Mouse (Mus musculus): ENCODE measurements around the gene Prm3. TPM values are rescaled to one million over a fixed set of nuclear protein-coding genes. Genes with fewer than 3 reads are reported as not detected.

Gene Prm3
- polyA plus RNA-seq, 1 experiment from 2014 or later, result not detected

DNA sequence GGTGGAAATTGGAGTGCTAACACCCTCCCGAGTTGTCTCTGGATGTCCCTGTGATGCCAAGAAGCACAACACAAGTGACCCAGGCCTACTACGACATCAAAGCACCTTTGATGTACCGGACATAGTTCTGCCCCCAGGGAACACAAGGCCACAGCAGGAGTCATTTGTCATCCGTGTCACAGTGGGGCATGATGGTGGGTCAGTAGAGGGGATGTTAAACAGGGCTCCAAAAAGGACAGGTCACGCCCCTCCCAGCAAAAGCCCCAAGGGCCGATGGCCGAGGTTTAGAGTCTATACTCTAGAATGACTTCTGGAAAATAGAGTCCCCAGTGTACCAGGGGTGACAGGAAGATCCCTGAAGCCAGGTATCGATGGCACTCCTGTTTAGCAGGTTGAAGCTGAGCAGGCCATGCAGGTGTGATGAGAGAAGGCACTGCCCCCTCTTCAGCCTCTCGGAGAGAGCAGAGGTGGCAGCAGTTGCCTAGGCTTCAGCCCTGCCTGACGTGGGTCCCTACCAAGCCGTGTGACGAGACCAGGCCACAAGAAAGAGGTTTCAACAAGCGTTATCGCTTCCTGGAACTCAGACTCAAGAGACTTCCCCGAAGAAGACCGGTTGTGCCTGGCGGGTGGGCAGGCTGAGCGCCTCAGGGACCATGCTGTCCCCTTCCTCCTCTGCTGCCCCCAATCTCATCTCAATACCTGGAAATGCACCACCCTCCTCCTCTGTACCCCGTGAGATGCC is 18.8 kb downstream of the Prm3 start:
- Histone ChIP-seq H3K27me3 (replicated peaks; ENCODE audit: insufficient read depth, low read length) (no peaks in the 10 kb centered on the region), H3K9ac (replicated peaks; ENCODE audit: low read depth) (no peak overlapping the region), H3K4me3 (ENCODE audit: low read depth, low read length) (no peak overlapping the region), H3K9me3 (ENCODE audit: low read length) (no peaks in the 10 kb centered on the region), H3K27ac (ENCODE audit: low read length) (no peak overlapping the region), H3K4me2 (replicated peaks; ENCODE audit: low read depth, low read length) (no peak overlapping the region), H3K36me3 (ENCODE audit: insufficient read depth, low read length) (no peaks in the 10 kb centered on the region), H3K4me1 (ENCODE audit: insufficient read depth, low read depth, low read length) (peaks cover 3% of the 10 kb centered on the region; the same call in 1 of the 2 replicates)
- DNase-seq (ENCODE audit: low spot score) (no peak), ATAC-seq (peak; percentile 38)
- 55% methylated on average over 19 of the region's 19 CpGs for WGBS
- no peak for TF ChIP-seq EP300 (IDR thresholded peaks at IDR 0.05)
- no peak for TF ChIP-seq CTCF (IDR thresholded peaks at IDR 0.05)

DNA sequence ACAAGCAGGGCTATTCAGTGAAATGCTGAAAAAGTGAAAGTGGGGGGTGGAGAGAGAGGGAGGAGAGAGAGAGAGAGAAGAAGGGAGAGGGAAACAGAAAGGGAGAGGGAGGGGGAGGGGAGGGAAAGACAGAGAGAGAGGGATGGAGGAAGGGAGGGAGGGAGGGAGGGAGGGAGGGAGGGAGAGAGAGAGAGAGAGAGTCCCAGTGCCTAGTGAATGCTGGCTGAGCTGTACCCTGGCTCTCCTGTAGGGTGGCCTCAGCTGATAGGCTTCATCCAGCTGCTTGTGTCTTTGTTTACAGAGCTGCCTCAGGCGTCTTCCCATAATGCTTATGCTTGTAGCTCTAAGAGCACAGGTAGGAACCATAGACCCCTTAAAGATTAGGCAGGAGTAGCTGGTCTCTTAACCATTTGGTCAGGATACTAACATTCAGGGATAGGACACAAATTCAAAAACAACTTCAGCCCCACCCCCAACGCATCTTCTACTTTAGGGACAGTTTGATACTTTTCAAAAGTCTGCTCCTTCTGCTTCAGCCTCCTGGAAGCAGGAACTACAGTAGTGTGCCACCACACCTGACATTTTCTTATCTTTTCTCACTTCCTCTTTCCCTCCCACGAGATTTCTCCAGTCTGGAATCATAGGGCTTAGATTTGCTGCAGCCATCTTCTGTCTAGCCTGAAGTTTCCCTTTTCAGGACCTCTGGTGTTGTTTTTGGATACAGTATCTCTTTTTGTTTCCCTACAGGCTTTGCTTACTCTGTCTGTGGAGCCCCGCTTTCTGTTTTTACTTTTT is 20.0 kb downstream of the Prm3 start:
- 53% methylated on average over 4 of the region's 4 CpGs for WGBS
- Histone ChIP-seq H3K27ac (ENCODE audit: low read length) (no peak overlapping the region), H3K9ac (replicated peaks; ENCODE audit: low read depth) (no peak overlapping the region), H3K4me2 (replicated peaks; ENCODE audit: low read depth, low read length) (no peak overlapping the region), H3K9me3 (ENCODE audit: low read length) (no peaks in the 10 kb centered on the region), H3K27me3 (replicated peaks; ENCODE audit: insufficient read depth, low read length) (no peaks in the 10 kb centered on the region), H3K36me3 (ENCODE audit: insufficient read depth, low read length) (no peaks in the 10 kb centered on the region), H3K4me1 (ENCODE audit: insufficient read depth, low read depth, low read length) (peaks cover 3% of the 10 kb centered on the region; the same call in 1 of the 2 replicates), H3K4me3 (ENCODE audit: low read depth, low read length) (no peak overlapping the region)
- DNase-seq (ENCODE audit: low spot score) (no peak), ATAC-seq (no peak)
- TF ChIP-seq CTCF (IDR thresholded peaks at IDR 0.05), result peak; percentile 37
- TF ChIP-seq EP300 (IDR thresholded peaks at IDR 0.05), result no peak

DNA sequence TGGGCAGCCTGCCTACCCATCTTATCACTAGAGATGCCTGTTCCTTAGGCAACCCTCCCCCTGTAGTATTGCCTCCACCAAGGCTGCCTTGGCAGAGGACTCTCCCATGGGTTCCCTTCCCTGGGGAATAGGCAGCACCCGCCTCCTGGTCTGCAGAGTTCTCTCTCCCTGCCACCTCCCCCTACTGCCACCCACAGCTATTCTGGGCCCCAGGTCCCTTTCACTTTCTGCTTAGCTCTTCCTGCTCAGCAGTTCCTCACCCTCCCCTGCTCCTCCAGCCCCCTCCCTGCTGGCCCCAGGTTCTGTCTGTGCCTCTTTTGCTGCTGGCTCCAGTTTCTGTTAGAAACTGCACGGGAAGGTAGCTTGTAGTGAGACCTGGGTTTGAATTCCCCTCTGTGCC is 21.1 kb downstream of the Prm3 start:
- 74% methylated on average over 2 of the region's 2 CpGs for WGBS
- Histone ChIP-seq H3K9me3 (ENCODE audit: low read length) (no peaks in the 10 kb centered on the region), H3K27ac (ENCODE audit: low read length) (no peak overlapping the region), H3K9ac (replicated peaks; ENCODE audit: low read depth) (no peak overlapping the region), H3K4me3 (ENCODE audit: low read depth, low read length) (no peak overlapping the region), H3K27me3 (replicated peaks; ENCODE audit: insufficient read depth, low read length) (no peaks in the 10 kb centered on the region), H3K4me2 (replicated peaks; ENCODE audit: low read depth, low read length) (no peak overlapping the region), H3K4me1 (ENCODE audit: insufficient read depth, low read depth, low read length) (peaks cover 3% of the 10 kb centered on the region; the same call in 1 of the 2 replicates), H3K36me3 (ENCODE audit: insufficient read depth, low read length) (no peaks in the 10 kb centered on the region)
- TF ChIP-seq CTCF (IDR thresholded peaks at IDR 0.05), result no peak
- no peak for TF ChIP-seq EP300 (IDR thresholded peaks at IDR 0.05)
- ATAC-seq (no peak), DNase-seq (ENCODE audit: low spot score) (no peak)

DNA sequence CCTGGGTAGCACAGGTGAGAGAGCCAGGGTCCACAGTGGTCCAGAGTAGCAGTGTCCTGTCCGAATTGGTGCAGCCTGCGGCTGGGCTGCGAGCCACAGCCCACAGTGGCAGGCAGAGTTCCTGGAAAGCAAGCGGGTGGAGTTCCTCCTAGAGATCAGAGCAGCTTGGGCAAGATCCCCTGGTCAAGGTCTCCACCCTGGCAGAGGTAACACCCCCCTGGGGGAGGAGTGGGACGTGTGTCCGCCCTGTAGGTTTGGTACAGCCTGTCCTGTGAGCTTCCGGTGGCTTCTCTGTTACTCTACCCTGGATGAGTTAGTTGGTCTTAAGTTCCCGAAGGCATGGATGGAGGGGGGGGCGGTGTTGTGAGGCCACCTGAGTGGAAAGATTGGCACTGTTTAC is 21.9 kb downstream of the Prm3 start:
- WGBS, result 38% methylated on average over 9 of the region's 9 CpGs
- DNase-seq (ENCODE audit: low spot score), result peak; percentile 32
- H3K27ac ChIP-seq (ENCODE audit: low read length), result no peak overlapping the region
- no peaks in the 10 kb centered on the region for H3K27me3 ChIP-seq (replicated peaks; ENCODE audit: insufficient read depth, low read length)
- H3K4me1 ChIP-seq (ENCODE audit: insufficient read depth, low read depth, low read length), result peaks cover 3% of the 10 kb centered on the region; the same call in 1 of the 2 replicates
- no peaks in the 10 kb centered on the region for H3K9me3 ChIP-seq (ENCODE audit: low read length)
- H3K4me2 ChIP-seq (replicated peaks; ENCODE audit: low read depth, low read length), result no peak overlapping the region
- no peak overlapping the region for H3K9ac ChIP-seq (replicated peaks; ENCODE audit: low read depth)
- peak; percentile 20; the same call in 1 of the 2 replicates for ATAC-seq
- TF ChIP-seq EP300 (IDR thresholded peaks at IDR 0.05), result no peak
- no peak for TF ChIP-seq CTCF (IDR thresholded peaks at IDR 0.05)
- H3K36me3 ChIP-seq (ENCODE audit: insufficient read depth, low read length), result no peaks in the 10 kb centered on the region
- no peak overlapping the region for H3K4me3 ChIP-seq (ENCODE audit: low read depth, low read length)

DNA sequence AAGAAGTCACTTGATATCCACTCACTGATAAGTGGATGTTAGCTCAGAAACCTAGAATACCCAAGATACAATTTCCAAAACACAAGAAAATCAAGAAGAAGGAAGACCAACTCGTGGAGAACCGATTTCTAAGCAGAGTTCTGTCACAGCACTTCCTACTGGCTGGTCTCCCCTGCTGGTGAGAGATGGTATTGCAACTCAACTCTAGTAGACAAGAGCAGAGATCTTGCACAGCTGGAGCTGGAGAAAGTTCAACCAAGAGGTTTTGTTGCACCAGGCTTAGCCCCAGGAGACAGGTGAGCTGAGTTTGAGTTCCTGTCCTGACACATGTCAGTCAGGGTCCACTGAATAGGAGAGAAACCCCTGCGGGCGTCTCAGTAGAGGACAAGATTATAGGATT is 23.6 kb downstream of the Prm3 start:
- Histone ChIP-seq H3K4me3 (ENCODE audit: low read depth, low read length) (no peak overlapping the region), H3K27me3 (replicated peaks; ENCODE audit: insufficient read depth, low read length) (no peaks in the 10 kb centered on the region), H3K9me3 (ENCODE audit: low read length) (no peaks in the 10 kb centered on the region), H3K4me1 (ENCODE audit: insufficient read depth, low read depth, low read length) (peaks cover 6% of the 10 kb centered on the region; the same call in 1 of the 2 replicates), H3K4me2 (replicated peaks; ENCODE audit: low read depth, low read length) (no peak overlapping the region), H3K9ac (replicated peaks; ENCODE audit: low read depth) (no peak overlapping the region), H3K27ac (ENCODE audit: low read length) (no peak overlapping the region), H3K36me3 (ENCODE audit: insufficient read depth, low read length) (no peaks in the 10 kb centered on the region)
- TF ChIP-seq CTCF (IDR thresholded peaks at IDR 0.05), result peak; percentile 94
- no peak for TF ChIP-seq EP300 (IDR thresholded peaks at IDR 0.05)
- ATAC-seq, result no peak
- peak; percentile 83 for DNase-seq (ENCODE audit: low spot score)
- WGBS, result 44% methylated on average over 4 of the region's 4 CpGs

DNA sequence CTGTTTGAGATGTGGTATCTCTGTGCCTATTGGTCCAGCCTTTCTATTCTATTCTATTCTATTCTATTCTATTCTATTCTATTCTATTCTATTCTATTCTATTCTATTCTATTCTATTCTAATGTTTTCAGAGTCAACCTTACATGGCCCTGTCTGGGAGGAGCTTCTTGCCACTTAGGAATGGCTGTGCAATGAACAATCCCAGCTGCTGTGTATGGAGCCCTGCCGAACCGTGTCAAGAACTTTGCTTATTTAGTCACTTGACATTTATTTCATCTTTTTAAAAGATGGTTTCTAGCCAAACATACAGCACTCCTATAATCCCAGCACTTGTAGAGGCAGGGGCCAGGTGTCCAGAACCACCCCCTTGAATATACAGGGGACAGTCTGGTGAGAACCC is 26.4 kb downstream of the Prm3 start:
- TF ChIP-seq CTCF (IDR thresholded peaks at IDR 0.05) (no peak), EP300 (IDR thresholded peaks at IDR 0.05) (no peak)
- H3K9ac ChIP-seq (replicated peaks; ENCODE audit: low read depth), result no peak overlapping the region
- WGBS, result 8% methylated on average over 2 of the region's 2 CpGs
- H3K4me2 ChIP-seq (replicated peaks; ENCODE audit: low read depth, low read length), result no peak overlapping the region
- H3K4me1 ChIP-seq (ENCODE audit: insufficient read depth, low read depth, low read length), result peaks cover 6% of the 10 kb centered on the region; the same call in 1 of the 2 replicates
- no peaks in the 10 kb centered on the region for H3K36me3 ChIP-seq (ENCODE audit: insufficient read depth, low read length)
- H3K27ac ChIP-seq (ENCODE audit: low read length), result no peak overlapping the region
- H3K27me3 ChIP-seq (replicated peaks; ENCODE audit: insufficient read depth, low read length), result no peaks in the 10 kb centered on the region
- no peaks in the 10 kb centered on the region for H3K9me3 ChIP-seq (ENCODE audit: low read length)
- H3K4me3 ChIP-seq (ENCODE audit: low read depth, low read length), result no peak overlapping the region
- ATAC-seq (peak; percentile 56; the same call in 1 of the 2 replicates), DNase-seq (ENCODE audit: low spot score) (peak; percentile 68)

Measured in lung, postnatal 0 days (tissue).